Mouse (Mus musculus) adrenal gland, adult 2 months (tissue): Measurements from ENCODE around the gene Plekhf1. TPM values are rescaled to one million over a fixed set of nuclear protein-coding genes. Genes with fewer than 3 reads are reported as not detected.

Experiments used
- DNase-seq: peaks from one replicate; pipeline ENCODE4 v3.0.0; 2021
- polyA plus RNA-seq: library from polyadenylated mRNA; depleted of rRNA; stranded (reverse); fragments of >200 nt; gene quantifications from 2 replicates; pipeline ENCODE4 v1.2.3, GENCODE M21; 2012; rRNA removed
- total RNA-seq, 2 experiments: library from RNA; stranded (reverse); gene quantifications; 2 replicates each; pipeline ENCODE4 v1.2.3; 2021

The Plekhf1 gene
- total and polyA plus RNA-seq, 3 experiments: 2.5 to 3.7 (median 2.7) TPM

DNA sequence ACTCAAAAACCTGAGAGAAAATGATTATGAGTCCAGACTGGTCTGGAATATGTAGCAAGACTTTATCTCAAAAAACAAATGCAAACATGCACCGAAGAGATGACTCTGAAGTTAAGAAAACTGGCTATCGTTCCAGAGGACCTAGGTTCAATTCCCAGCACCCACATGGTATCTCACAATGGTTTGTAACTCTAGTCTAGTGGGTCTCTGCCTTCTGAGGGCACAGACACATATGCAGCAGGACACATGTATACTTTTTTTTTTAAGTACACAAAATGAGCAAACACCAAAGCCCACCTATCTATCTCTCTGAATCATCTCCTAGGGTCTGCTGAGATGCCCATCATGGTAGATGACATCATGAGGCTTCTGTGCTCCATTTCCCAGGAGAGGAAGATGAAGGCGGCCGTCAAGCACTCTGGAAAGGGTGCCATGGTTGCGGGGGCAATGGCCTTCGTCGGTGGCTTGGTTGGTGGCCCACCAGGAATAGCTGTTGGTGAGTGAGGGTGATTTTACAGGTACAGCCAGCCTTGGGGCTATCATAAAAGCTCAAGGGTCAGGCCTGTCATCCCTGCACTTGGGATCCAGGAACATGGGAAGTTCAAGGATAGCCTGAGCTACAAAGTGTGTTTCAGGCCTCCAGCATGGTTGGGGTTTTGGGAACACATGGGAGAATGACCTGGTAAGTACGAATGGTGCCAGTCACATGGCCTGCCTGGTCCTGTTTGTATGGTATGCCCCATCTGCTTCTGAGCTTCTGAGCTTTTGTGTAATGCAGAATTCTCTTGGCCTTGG lies 39.3 kb downstream of the Plekhf1 start:
- DNase-seq: no peak

GRCm38 (mm10) chr7:38187796-38188195 lies 40.0 kb downstream of the Plekhf1 start:
- DNase-seq: peak; percentile 35

GRCm38 (mm10) chr7:38186861-38187260 lies 41.0 kb downstream of the Plekhf1 start:
- no peak for DNase-seq

DNA sequence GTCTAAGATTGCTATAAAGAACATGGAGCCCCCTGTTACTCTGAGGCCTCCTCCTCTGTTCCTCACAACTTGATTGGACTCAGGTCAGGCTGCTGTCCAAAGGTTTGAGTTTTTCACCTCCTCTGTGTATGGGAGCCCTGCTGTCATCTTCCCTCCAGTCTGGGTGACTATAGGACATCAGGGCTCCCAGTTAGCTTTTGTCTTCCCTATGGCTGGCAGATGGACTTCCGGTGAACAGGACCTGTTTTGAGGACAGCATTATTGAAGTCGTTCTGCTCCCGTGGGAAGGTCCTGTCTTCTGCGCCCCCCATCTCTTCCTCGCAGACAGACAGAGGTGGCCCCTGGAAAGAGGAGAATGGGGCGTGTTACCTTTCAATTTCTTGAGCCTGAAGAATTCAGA lies 43.0 kb downstream of the Plekhf1 start:
- no peak for DNase-seq

DNA sequence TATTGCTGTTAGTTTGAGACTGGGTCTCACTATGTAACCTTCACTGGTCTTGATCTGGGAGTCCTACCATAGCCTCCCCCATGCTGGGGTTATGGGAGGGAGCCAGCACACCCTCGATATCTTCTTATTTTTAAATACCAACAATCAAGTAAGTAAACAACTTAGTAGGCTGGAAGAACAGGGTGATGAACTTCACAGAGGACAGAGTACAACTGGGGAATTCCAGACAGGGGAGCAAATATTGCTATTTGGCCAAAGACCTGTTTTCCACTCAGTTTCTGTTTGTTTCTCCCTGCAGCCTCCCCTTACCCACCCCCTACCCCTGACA lies 43.4 kb downstream of the Plekhf1 start:
- no peak for DNase-seq

GRCm38 (mm10) chr7:38183709-38184417 lies 44.0 kb downstream of the Plekhf1 start:
- DNase-seq: peak; percentile 95

DNA sequence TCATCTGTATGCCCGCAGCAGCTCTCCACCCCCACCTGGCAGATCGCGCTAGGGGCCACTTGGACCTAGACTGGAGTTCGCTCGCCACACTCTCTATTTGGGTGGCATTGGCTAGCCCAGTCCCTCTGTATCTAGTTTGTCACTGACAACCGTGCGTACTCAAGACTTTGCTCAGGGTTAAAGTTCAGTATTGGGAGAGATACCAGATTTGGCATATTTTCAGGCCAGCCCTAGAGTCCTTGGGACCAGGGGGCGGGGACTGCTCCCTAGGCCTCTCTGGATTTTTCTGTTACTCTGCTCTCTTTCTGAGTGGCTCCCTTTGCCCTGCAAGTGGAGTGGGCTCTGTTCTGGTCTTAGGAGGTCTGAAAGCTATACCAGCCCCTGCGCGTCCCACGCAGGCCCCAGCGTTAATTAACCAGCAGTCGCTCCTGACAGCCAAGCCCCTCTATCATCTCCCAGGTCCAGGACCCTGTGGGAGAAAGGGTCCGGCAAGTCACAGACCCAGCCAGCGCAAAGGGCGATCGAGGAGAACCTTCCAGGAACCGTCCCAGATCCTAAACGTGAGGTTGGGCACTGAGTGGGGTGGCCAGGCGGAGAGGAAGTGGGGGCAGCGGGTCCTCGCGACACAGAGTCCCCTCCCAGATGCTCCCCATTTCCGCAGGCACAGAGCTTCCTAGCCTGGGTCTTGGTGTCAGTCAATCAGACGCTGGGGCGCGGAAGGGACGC lies 44.7 kb downstream of the Plekhf1 start, which contains the start of gene 1600014C10Rik:
TSS of gene 1600014C10Rik (plus strand) at position 256 of the 726 bp plus-strand sequence.
- DNase-seq: peak; percentile 82

GRCm38 (mm10) chr7:38182596-38182961 lies 45.2 kb downstream of the Plekhf1 start:
- peak; percentile 90 for DNase-seq

DNA sequence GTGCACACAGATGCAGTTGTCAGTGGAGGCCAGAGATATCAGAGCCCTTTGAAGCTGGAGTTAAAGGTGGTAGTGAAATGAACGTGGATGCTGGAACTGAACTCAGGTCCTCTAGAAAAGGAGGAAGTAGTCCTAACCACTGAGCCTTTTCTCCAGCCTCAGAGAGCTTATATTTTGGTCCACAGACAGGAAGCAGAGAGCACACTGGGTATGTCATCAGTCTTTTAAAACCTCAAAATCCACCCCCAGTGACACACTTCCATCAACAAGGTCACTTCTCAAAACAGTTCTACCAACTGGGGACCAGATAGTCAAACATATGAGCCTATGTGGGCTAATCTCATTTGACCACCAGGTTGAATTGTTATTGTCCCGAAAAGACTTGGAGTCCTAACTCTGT lies 46.5 kb downstream of the Plekhf1 start:
- no peak for DNase-seq

- no peak for DNase-seq
Measured at GRCm38 (mm10) chr7:38179896-38180295, 47.9 kb downstream of the Plekhf1 start.

DNA sequence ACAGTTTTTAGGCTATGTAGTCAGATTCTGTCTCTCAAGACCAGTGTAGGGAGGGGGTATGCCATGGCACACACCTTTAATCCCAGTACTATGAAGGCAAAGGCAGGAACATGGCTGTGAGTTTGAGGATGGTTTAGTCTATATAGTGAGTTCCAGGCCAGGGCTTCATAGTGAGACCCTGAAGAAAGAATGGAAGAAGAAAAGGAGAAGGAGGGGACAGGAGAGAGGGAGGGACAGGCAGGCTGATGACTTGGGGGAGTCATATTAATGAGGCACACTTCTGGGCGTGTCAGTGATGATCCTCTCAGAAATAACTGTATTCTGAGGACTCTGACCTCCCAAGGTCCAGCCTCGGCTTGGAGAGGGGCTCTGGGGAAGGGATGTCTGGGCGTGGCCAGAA lies 51.8 kb downstream of the Plekhf1 start:
- no peak for DNase-seq

GRCm38 (mm10) chr7:38174321-38175148 lies 53.3 kb downstream of the Plekhf1 start:
- peak; percentile 23 for DNase-seq

DNA sequence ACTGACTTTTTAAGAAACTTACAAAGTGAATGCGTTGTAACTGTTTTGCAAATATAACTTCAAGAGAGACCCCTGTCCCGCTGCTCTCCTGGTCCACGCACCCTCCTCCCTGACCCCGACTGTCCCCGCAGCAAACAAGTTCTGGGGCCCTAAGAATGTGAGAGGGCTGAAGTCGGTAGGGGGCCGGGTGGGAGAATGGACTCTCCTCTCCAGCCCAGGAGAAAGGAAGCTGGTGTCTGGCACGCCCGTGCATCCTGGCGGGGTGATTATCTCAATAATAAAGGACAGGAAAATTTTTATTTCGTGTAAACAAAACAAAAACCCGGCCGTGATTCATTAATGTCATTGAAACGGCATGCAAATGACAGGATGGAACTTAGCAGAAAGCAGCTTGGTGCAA lies 53.9 kb downstream of the Plekhf1 start:
- DNase-seq: no peak

- DNase-seq: peak; percentile 49
Measured at GRCm38 (mm10) chr7:38167724-38168141, 60.1 kb downstream of the Plekhf1 start.

Other genes with a start within 250 kb of the Plekhf1 start
- gene Uri1, start 204.5 kb downstream of the Plekhf1 start, total RNA-seq: 10 to 100 TPM; 44.6 to 56.9 TPM
- 11.8 and 13.0 TPM in 2 replicates for gene Uri1, start 204.5 kb downstream of the Plekhf1 start, polyA plus RNA-seq
- gene Ccne1, start 120.5 kb downstream of the Plekhf1 start, total RNA-seq: 1 to 10 TPM; 5.9 to 6.1 TPM
- 10.3 and 11.9 TPM in 2 replicates for gene Ccne1, start 120.5 kb downstream of the Plekhf1 start, polyA plus RNA-seq
- gene 1600014C10Rik, start 44.8 kb downstream of the Plekhf1 start, total RNA-seq: 10 to 100 TPM; 37.8 to 40.5 TPM
- 18.5 and 18.7 TPM in 2 replicates for gene 1600014C10Rik, start 44.8 kb downstream of the Plekhf1 start, polyA plus RNA-seq
- 10 to 100 TPM; 40.7 to 49.3 TPM for gene Pop4, start 43.4 kb upstream of the Plekhf1 start, total RNA-seq
- 10.0 and 10.7 TPM in 2 replicates for gene Pop4, start 43.4 kb upstream of the Plekhf1 start, polyA plus RNA-seq